20 mouse cellular contexts compared by ENCODE assay signal in the genomic region with DNA sequence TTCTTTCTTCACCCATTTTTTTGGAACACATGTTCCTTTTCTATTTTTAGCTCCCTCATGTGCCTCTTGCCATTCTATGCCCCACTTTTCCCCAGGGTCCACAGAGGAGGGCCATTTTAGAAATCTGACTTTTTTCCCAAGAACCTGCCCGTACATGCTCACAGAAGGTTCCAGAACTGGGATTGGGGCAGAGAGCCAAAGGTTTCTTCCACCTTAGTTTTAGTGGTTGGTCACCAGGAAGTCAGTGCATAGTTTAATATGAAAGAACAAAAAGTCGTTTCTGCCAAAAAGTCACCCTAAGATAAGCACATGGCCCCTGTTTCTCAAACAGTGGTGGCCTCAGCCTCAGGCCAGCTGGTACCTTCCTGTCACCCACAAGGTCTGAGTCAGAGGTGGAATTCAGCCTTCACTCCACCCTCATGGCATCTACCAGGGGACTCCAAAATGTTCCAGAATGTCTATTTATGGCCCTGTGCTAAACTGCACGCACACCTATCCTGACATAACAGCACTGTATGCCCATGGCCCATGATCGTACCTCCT. TPM values are rescaled to one million over a fixed set of nuclear protein-coding genes. Genes with fewer than 3 reads are reported as not detected.
"Had no signal": no experiment of that assay in that cellular context is flagged by ENCODE, and none has a peak within 500 bp of the region (broad histone marks: within the 10 kb centered on the region; RNA-seq: fewer than 3 reads in every experiment).

No protein-coding gene starts in this region.

- H3K36me3 ChIP-seq: liver, embryonic 13.5 days; lung, embryonic 15.5 days; midbrain, embryonic 15.5 days; neural tube, embryonic 13.5 days had no signal

- H3K9ac ChIP-seq: limb, embryonic 12.5 days; liver, embryonic 13.5 days; liver, postnatal 0 days; lung, embryonic 15.5 days; midbrain, embryonic 15.5 days; neural tube, embryonic 13.5 days had no signal

- H3K27ac ChIP-seq: limb, embryonic 12.5 days; liver, embryonic 13.5 days; lung, embryonic 15.5 days; macrophage; midbrain, embryonic 15.5 days; neural tube, embryonic 13.5 days had no signal

- H3K9me3 ChIP-seq: limb, embryonic 12.5 days; liver, embryonic 13.5 days; lung, embryonic 15.5 days; megakaryocyte, embryonic 14.5 days; midbrain, embryonic 15.5 days; neural tube, embryonic 13.5 days had no signal

- H3K4me3 ChIP-seq: limb, embryonic 12.5 days; liver, embryonic 13.5 days; lung, embryonic 15.5 days; megakaryocyte, embryonic 14.5 days; midbrain, embryonic 15.5 days; neural tube, embryonic 13.5 days had no signal

- H3K4me1 ChIP-seq: liver, embryonic 13.5 days had no signal

- DNase-seq: kidney, postnatal 10 days; kidney, postnatal 4 days; layer of hippocampus, adult 9-11 months; layer of hippocampus, postnatal 36 days; liver; liver, embryonic 13.5 days; liver, postnatal 0 days; lung, postnatal 14 days; retina, postnatal 1 day; right cerebral cortex, postnatal 4 days; spleen, adult 18-20 months; thymus, adult 18-20 months; thymus, postnatal 14 days had no signal

- H3K27me3 ChIP-seq: limb, embryonic 12.5 days; liver, embryonic 13.5 days; lung, embryonic 15.5 days; midbrain, embryonic 15.5 days; neural tube, embryonic 13.5 days had no signal

RNA-seq across cellular contexts. Expression of gene Mertk, which starts 56.5 kb away (rescaled TPM):
- total RNA-seq: monocyte, adult 5-6 weeks had no signal
